Mouse (Mus musculus) intestine, embryonic 14.5 days (tissue): ENCODE measurements around the gene Ino80b. TPM values are rescaled to one million over a fixed set of nuclear protein-coding genes. Genes with fewer than 3 reads are reported as not detected.
A peak's percentile ranks its signal among the peaks of the same experiment; 100 is the strongest.

Experiments
- ATAC-seq: fragments of 200-750 bp; cut with Nextera tagmentation; replicated peaks from 2 replicates; pipeline ENCODE4 v1.8.0; 2017; ENCODE audit warnings: low read depth, moderate number of reproducible peaks, moderate TSS enrichment, moderate library complexity; ENCODE audit not compliant: low FRiP score, low TSS enrichment
- DNase-seq: peaks from one replicate; pipeline ENCODE4 v3.0.0-alpha.2; 2018; ENCODE audit warnings: low spot score
- H3K27ac ChIP-seq: fragments of 300-500 bp; sonication (generic); 2 replicates; pipeline ENCODE4 v1.5.1; 2014; ENCODE audit warnings: low read depth, mild to moderate bottlenecking, control low read depth
- H3K27me3 ChIP-seq: fragments of 300-500 bp; sonication (generic); replicated peaks from 2 replicates; pipeline ENCODE4 v1.6.1; 2014; ENCODE audit warnings: low read length, control low read depth; ENCODE audit not compliant: control insufficient read depth, insufficient read depth
- H3K36me3 ChIP-seq: fragments of 300-500 bp; sonication (generic); 2 replicates; pipeline ENCODE4 v1.6.1; 2014; ENCODE audit warnings: low read length, control low read depth; ENCODE audit not compliant: control insufficient read depth, insufficient read depth
- H3K4me1 ChIP-seq: fragments of 300-500 bp; sonication (generic); replicated peaks from 2 replicates; pipeline ENCODE4 v1.6.1; 2014; ENCODE audit warnings: low read length, control low read depth, mixed read lengths; ENCODE audit not compliant: control insufficient read depth, insufficient read depth
- H3K4me2 ChIP-seq: fragments of 300-500 bp; sonication (generic); 2 replicates; pipeline ENCODE4 v1.6.1; 2014; ENCODE audit warnings: low read length
- H3K4me3 ChIP-seq: fragments of 300-500 bp; sonication (generic); 2 replicates; pipeline ENCODE4 v1.5.1; 2014; ENCODE audit warnings: low read depth, low read length, control low read depth, mixed read lengths
- H3K9ac ChIP-seq: fragments of 300-500 bp; sonication (generic); 2 replicates; pipeline ENCODE4 v1.6.1; 2014; ENCODE audit warnings: mild to moderate bottlenecking, low read length
- H3K9me3 ChIP-seq: fragments of 300-500 bp; sonication (generic); 2 replicates; pipeline ENCODE4 v1.6.1; 2016; ENCODE audit warnings: low read length, control low read depth; ENCODE audit not compliant: control insufficient read depth
- WGBS: fragments of 180-500 bp; shearing (Covaris S2); extraction: QIAGEN DNeasy Blood & Tissue Kit; methylation state at CpG from one replicate; pipeline ENCODE4 v1.1.7; 2014; 5-methylcytosine and 5-hydroxymethylcytosine counted together
- polyA plus RNA-seq: library from polyadenylated mRNA; unstranded; fragments of >200 nt; fragmentation: Nextera tagmentation; extraction: Ambion mirVana; gene quantifications from 2 replicates; pipeline ENCODE4 v1.2.1, GENCODE M21; 2014

Gene Ino80b
- polyA plus RNA-seq: 13.4 and 13.8 TPM in 2 replicates

- Histone ChIP-seq H3K4me1 (peaks cover 22% of the 10 kb centered on the region; the same call in 1 of the 2 replicates), H3K27me3 (no peaks in the 10 kb centered on the region), H3K9me3 (no peaks in the 10 kb centered on the region), H3K9ac (peak within 1 kb of the TSS; percentile 50), H3K4me3 (peak within 1 kb of the TSS; percentile 67), H3K36me3 (no peaks in the 10 kb centered on the region), H3K27ac (peak within 1 kb of the TSS; percentile 16; the same call in 1 of the 2 replicates), H3K4me2 (peak within 1 kb of the TSS; percentile 84)
- DNase-seq: no peak
- WGBS: 17% methylated on average over 5 of the region's 5 CpGs
- ATAC-seq: no peak
Measured at GRCm38 (mm10) chr6:83125331-83125730, at the start of gene Ino80b. TSS of gene Ino80b (minus strand) at chr6:83125431.

GRCm38 (mm10) chr6:83172240-83172920 is 47.1 kb upstream of the Ino80b start:
- Histone ChIP-seq H3K27me3 (no peaks in the 10 kb centered on the region), H3K36me3 (peaks cover 11% of the 10 kb centered on the region; the same call in 1 of the 2 replicates), H3K4me1 (no peaks in the 10 kb centered on the region), H3K9me3 (no peaks in the 10 kb centered on the region), H3K9ac (no peak overlapping the region), H3K4me2 (no peak overlapping the region), H3K4me3 (no peak overlapping the region), H3K27ac (no peak overlapping the region)
- no peak for DNase-seq
- ATAC-seq: no peak
- 67% methylated on average over 9 of the region's 9 CpGs for WGBS

GRCm38 (mm10) chr6:83171063-83171462 is 45.8 kb upstream of the Ino80b start:
- WGBS: 80% methylated on average over 5 of the region's 5 CpGs

GRCm38 (mm10) chr6:83169872-83170271 is 44.6 kb upstream of the Ino80b start:
- 77% methylated on average over 5 of the region's 5 CpGs for WGBS
- no peak for DNase-seq
- Histone ChIP-seq H3K9me3 (no peaks in the 10 kb centered on the region), H3K4me3 (no peak overlapping the region), H3K36me3 (peaks cover 5% of the 10 kb centered on the region; the same call in 1 of the 2 replicates), H3K27me3 (no peaks in the 10 kb centered on the region), H3K4me1 (peaks cover 11% of the 10 kb centered on the region), H3K4me2 (no peak overlapping the region), H3K9ac (no peak overlapping the region), H3K27ac (no peak overlapping the region)
- no peak for ATAC-seq

More at GRCm38 (mm10) chr6:83171063-83171462, 45.8 kb upstream of the Ino80b start:
- Histone ChIP-seq H3K4me1 (peaks cover 8% of the 10 kb centered on the region), H3K9ac (no peak overlapping the region), H3K27me3 (no peaks in the 10 kb centered on the region), H3K9me3 (no peaks in the 10 kb centered on the region), H3K27ac (no peak overlapping the region), H3K36me3 (peaks cover 9% of the 10 kb centered on the region; the same call in 1 of the 2 replicates), H3K4me2 (no peak overlapping the region), H3K4me3 (no peak overlapping the region)
- DNase-seq (no peak), ATAC-seq (no peak)

GRCm38 (mm10) chr6:83166243-83166630 is 41.0 kb upstream of the Ino80b start:
- Histone ChIP-seq H3K27me3 (peaks cover 15% of the 10 kb centered on the region), H3K36me3 (peaks cover 5% of the 10 kb centered on the region; the same call in 1 of the 2 replicates), H3K4me2 (peak overlapping the region; percentile 84), H3K9ac (peak overlapping the region; percentile 64), H3K4me1 (peaks cover 25% of the 10 kb centered on the region), H3K27ac (no peak overlapping the region), H3K4me3 (peak overlapping the region; percentile 54), H3K9me3 (no peaks in the 10 kb centered on the region)
- 2% methylated on average over 12 of the region's 12 CpGs for WGBS
- DNase-seq (no peak), ATAC-seq (no peak)

- Histone ChIP-seq H3K4me3 (peak within 1 kb of the TSS; percentile 54), H3K4me2 (peak within 1 kb of the TSS; percentile 84), H3K9ac (peak within 1 kb of the TSS; percentile 64), H3K27me3 (peaks cover 20% of the 10 kb centered on the region), H3K27ac (peak within 1 kb of the TSS; percentile 78), H3K36me3 (peaks cover 5% of the 10 kb centered on the region; the same call in 1 of the 2 replicates), H3K4me1 (peaks cover 26% of the 10 kb centered on the region), H3K9me3 (no peaks in the 10 kb centered on the region)
- DNase-seq (peak; percentile 99), ATAC-seq (peak; percentile 90)
- under 1% methylated on average over 52 of the region's 58 CpGs for WGBS
Measured at GRCm38 (mm10) chr6:83165607-83166242, 40.5 kb upstream of the Ino80b start, which contains the start of gene Dctn1. TSS of gene Dctn1 (plus strand) at chr6:83165920.

- Histone ChIP-seq H3K4me1 (peaks cover 26% of the 10 kb centered on the region), H3K36me3 (peaks cover 5% of the 10 kb centered on the region; the same call in 1 of the 2 replicates), H3K9ac (peak overlapping the region; percentile 64), H3K4me3 (peak overlapping the region; percentile 54), H3K27me3 (peaks cover 26% of the 10 kb centered on the region), H3K27ac (no peak overlapping the region), H3K9me3 (no peaks in the 10 kb centered on the region), H3K4me2 (peak overlapping the region; percentile 84)
- ATAC-seq (peak; percentile 34), DNase-seq (no peak)
- 4% methylated on average over 6 of the region's 6 CpGs for WGBS
Measured at GRCm38 (mm10) chr6:83165026-83165606, 39.9 kb upstream of the Ino80b start.

GRCm38 (mm10) chr6:83162701-83163100 is 37.5 kb upstream of the Ino80b start:
- peak overlapping the region; percentile 42 for H3K4me3 ChIP-seq
- peaks cover 26% of the 10 kb centered on the region for H3K4me1 ChIP-seq
- H3K36me3 ChIP-seq: no peaks in the 10 kb centered on the region
- peaks cover 27% of the 10 kb centered on the region for H3K27me3 ChIP-seq
- DNase-seq: peak; percentile 74
- WGBS: under 1% methylated on average over 8 of the region's 8 CpGs
- H3K4me2 ChIP-seq: peak overlapping the region; percentile 83
- no peaks in the 10 kb centered on the region for H3K9me3 ChIP-seq
- ATAC-seq: no peak
- no peak overlapping the region for H3K27ac ChIP-seq
- H3K9ac ChIP-seq: peak overlapping the region; percentile 35
